Mouse (Mus musculus): Measurements from ENCODE around the gene Gm49387.

DNA sequence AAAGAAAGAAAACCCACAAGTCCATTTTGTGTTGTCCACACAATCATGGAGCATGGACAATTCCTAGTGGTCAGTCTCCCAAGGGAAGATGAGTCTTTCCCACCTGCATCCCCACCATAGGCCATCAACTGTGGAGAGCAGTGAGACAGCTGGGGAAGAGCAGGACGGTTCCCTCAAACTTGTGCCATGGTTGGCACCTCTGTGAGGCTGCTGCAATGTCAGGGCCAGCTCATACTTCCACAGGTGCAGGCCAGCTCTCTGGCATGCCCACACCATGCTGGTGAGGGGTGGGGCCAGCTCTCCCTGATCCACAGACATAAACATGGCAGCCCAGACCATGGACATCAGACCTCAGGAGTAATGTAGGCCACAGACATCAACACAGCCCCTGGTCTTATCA, 45.6 kb upstream of the Gm49387 start:
- TF ChIP-seq CTCF (IDR thresholded peaks at IDR 0.05; ENCODE audit: extremely low read depth, insufficient read depth, low read length) (no peak), POLR2A (IDR thresholded peaks at IDR 0.05; ENCODE audit: extremely low read depth, insufficient read depth, low read length) (no peak)
